Mouse (Mus musculus) CH12.LX (cell line): ENCODE data around the gene Rhof.

Experiments used
- CHD1 ChIP-seq: IDR thresholded peaks from 2 replicates; pipeline ENCODE4 v1.6.1; 2012; ENCODE audit warnings: low read depth, low read length, improper control_type of control experiment, inconsistent platforms
- CTCF ChIP-seq, 2 experiments: IDR thresholded peaks in 1 of 2; conservative IDR thresholded peaks in 1 of 2; 2 replicates each; pipeline ENCODE4 v1.5.1; 2011 to 2012; ENCODE audit warnings: low read depth in 2 of 2, low read length in 2 of 2, improper control_type of control experiment in 1 of 2, inconsistent platforms in 1 of 2, mild to moderate bottlenecking in 1 of 2, moderate library complexity in 1 of 2
- E2F4 ChIP-seq: IDR thresholded peaks from 2 replicates; pipeline ENCODE4 v1.6.1; 2011; ENCODE audit warnings: low read depth, low read length, improper control_type of control experiment; ENCODE audit not compliant: insufficient replicate concordance
- EP300 ChIP-seq: IDR thresholded peaks from 2 replicates; pipeline ENCODE4 v1.6.1; 2011; ENCODE audit warnings: low read length, improper control_type of control experiment
- MAFK ChIP-seq: IDR thresholded peaks from 2 replicates; pipeline ENCODE4 v1.6.1; 2011; ENCODE audit warnings: low read length, improper control_type of control experiment; ENCODE audit not compliant: insufficient replicate concordance
- POLR2A ChIP-seq: IDR thresholded peaks from 2 replicates; pipeline ENCODE4 v1.6.1; 2011; ENCODE audit warnings: low read depth, mild to moderate bottlenecking, improper control_type of control experiment, low read length
- TBP ChIP-seq: conservative IDR thresholded peaks from 2 replicates; pipeline ENCODE4 v1.6.1; 2011; ENCODE audit warnings: low read depth, low read length, improper control_type of control experiment
- USF2 ChIP-seq: conservative IDR thresholded peaks from 2 replicates; pipeline ENCODE4 v1.6.1; 2011; ENCODE audit warnings: low read depth, low read length, improper control_type of control experiment

- TF ChIP-seq CTCF (conservative IDR thresholded peaks at IDR 0.05 in 1 of 2, IDR thresholded peaks at IDR 0.05 in 1 of 2; ENCODE audit: low read depth in 2 of 2, low read length in 2 of 2) (no peak), E2F4 (no peak), POLR2A (no peak), USF2 (no peak), CHD1 (no peak), MAFK (no peak), EP300 (no peak), TBP (no peak)
Measured at GRCm38 (mm10) chr5:123098487-123098886, 34.0 kb downstream of the Rhof start.
